Mouse (Mus musculus) G1E (cell line): ENCODE data around the gene Rras2.

Experiments
- CTCF ChIP-seq: IDR thresholded peaks from 2 replicates; pipeline ENCODE4 v1.5.1; 2012; ENCODE audit warnings: low read depth, low read length, inconsistent platforms, mixed read lengths
- GATA1 ChIP-seq: IDR thresholded peaks from 2 replicates; pipeline ENCODE4 v1.6.1; 2012; ENCODE audit warnings: borderline replicate concordance, low read length, inconsistent platforms, mixed read lengths
- GATA2 ChIP-seq: IDR thresholded peaks from 2 replicates; pipeline ENCODE4 v1.6.1; 2012; ENCODE audit warnings: low read depth, low read length, inconsistent platforms, borderline replicate concordance
- POLR2AphosphoS5 ChIP-seq: IDR thresholded peaks from 2 replicates; pipeline ENCODE4 v1.6.1; 2012; ENCODE audit warnings: low read depth, low read length, inconsistent platforms; ENCODE audit not compliant: insufficient replicate concordance
- TAL1 ChIP-seq: conservative IDR thresholded peaks from 2 replicates; pipeline ENCODE4 v1.6.1; 2012; ENCODE audit warnings: low read depth, low read length, inconsistent platforms, mixed read lengths

DNA sequence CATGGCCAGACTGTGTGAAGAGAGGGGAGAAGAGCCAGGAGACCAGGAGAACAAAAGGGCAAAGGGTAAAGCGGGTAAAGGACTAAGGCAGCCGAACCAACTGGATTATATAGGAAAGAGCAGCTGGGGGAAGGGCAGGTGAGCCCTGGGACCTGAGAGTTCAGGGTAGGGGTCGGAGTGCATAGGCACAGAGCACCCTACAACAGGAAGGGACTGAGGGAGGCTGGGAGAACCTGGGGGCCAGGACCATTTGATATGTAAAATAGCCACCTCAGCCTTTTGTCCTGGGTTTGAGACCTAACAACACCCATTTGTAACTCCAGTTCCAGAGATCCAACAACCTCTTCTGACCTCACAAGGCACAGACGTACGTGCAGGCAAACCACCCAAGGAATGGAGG lies 16.4 kb upstream of the Rras2 start:
- TF ChIP-seq CTCF (no peak), GATA1 (no peak), TAL1 (no peak), POLR2AphosphoS5 (no peak), GATA2 (no peak)
